Mouse (Mus musculus) MEL (cell line): ENCODE measurements around the gene Gmppa. TPM values are rescaled to one million over a fixed set of nuclear protein-coding genes. Genes with fewer than 3 reads are reported as not detected.
A peak's percentile ranks its signal among the peaks of the same experiment; 100 is the strongest.

Experiments
- DNase-seq: peaks from one replicate; pipeline ENCODE4 v3.0.0; 2011; ENCODE audit warnings: low read depth, low spot score
- H3K27ac ChIP-seq: 2 replicates; pipeline ENCODE4 v1.5.1; 2012; ENCODE audit warnings: low read depth, mild to moderate bottlenecking, control low read depth, low read length, moderate library complexity; ENCODE audit not compliant: control insufficient read depth
- H3K27me3 ChIP-seq, 2 experiments: fragments of 150-350 bp in 1 of 2; sonication (generic) in 1 of 2; 2 replicates each; pipeline ENCODE4 v1.6.1; 2012; ENCODE audit warnings: low read length in 2 of 2, mild to moderate bottlenecking in 2 of 2, improper control_type of control experiment in 1 of 2, moderate library complexity in 1 of 2; ENCODE audit not compliant: insufficient read depth in 2 of 2, control insufficient read depth in 1 of 2
- H3K36me3 ChIP-seq, 2 experiments: 2 replicates each; pipeline ENCODE4 v1.6.1; 2012 to 2014; ENCODE audit warnings: low read length in 2 of 2, improper control_type of control experiment in 1 of 2, inconsistent platforms in 1 of 2, mild to moderate bottlenecking in 1 of 2; ENCODE audit not compliant: insufficient read depth in 2 of 2, control insufficient read depth in 1 of 2
- H3K4me1 ChIP-seq, 2 experiments: fragments of 150-350 bp in 1 of 2; sonication (generic) in 1 of 2; 2 replicates each; pipeline ENCODE4 v1.6.1; 2012; ENCODE audit warnings: low read length in 2 of 2, improper control_type of control experiment in 1 of 2, mild to moderate bottlenecking in 1 of 2; ENCODE audit not compliant: insufficient read depth in 2 of 2, control insufficient read depth in 1 of 2
- H3K4me3 ChIP-seq, 2 experiments: fragments of 150-350 bp in 1 of 2; sonication (generic) in 1 of 2; 2 replicates each; pipeline ENCODE4 v1.5.1; 2012; ENCODE audit warnings: low read depth in 2 of 2, low read length in 2 of 2, mild to moderate bottlenecking in 2 of 2, moderate library complexity in 2 of 2, control low read depth in 1 of 2, improper control_type of control experiment in 1 of 2; ENCODE audit not compliant: control insufficient read depth in 1 of 2, insufficient read depth in 1 of 2
- H3K79me2 ChIP-seq: 2 replicates; pipeline ENCODE4 v1.6.1; 2012; ENCODE audit warnings: mild to moderate bottlenecking, low read length, moderate library complexity; ENCODE audit not compliant: control insufficient read depth, poor library complexity, insufficient read depth
- H3K9ac ChIP-seq: 2 replicates; pipeline ENCODE4 v1.6.1; 2012; ENCODE audit warnings: low read depth, mild to moderate bottlenecking, control low read depth, low read length, moderate library complexity; ENCODE audit not compliant: control insufficient read depth, poor library complexity, severe bottlenecking
- H3K9me3 ChIP-seq: fragments of 150-350 bp; sonication (generic); replicated peaks from 2 replicates; pipeline ENCODE4 v1.6.1; 2012; ENCODE audit warnings: mild to moderate bottlenecking, low read length, improper control_type of control experiment, moderate library complexity; ENCODE audit not compliant: insufficient read depth
- ELF1 ChIP-seq: IDR thresholded peaks from 2 replicates; pipeline ENCODE4 v1.6.1; 2014; ENCODE audit warnings: low read depth, mild to moderate bottlenecking, inconsistent platforms, low read length, improper control_type of control experiment, moderate library complexity
- EP300 ChIP-seq, 2 experiments: IDR thresholded peaks; 2 replicates each; pipeline ENCODE4 v1.6.1; 2011; ENCODE audit warnings: improper control_type of control experiment in 2 of 2, low read length in 2 of 2, low read depth in 1 of 2, mild to moderate bottlenecking in 1 of 2
- ETS1 ChIP-seq: IDR thresholded peaks from 2 replicates; pipeline ENCODE4 v1.6.1; 2012; ENCODE audit warnings: low read depth, mild to moderate bottlenecking, inconsistent platforms, low read length, improper control_type of control experiment, moderate library complexity
- JUND ChIP-seq: IDR thresholded peaks from 2 replicates; pipeline ENCODE4 v1.6.1; 2011; ENCODE audit warnings: low read depth, mild to moderate bottlenecking, improper control_type of control experiment, low read length
- KAT2A ChIP-seq: conservative IDR thresholded peaks from 2 replicates; pipeline ENCODE4 v1.6.1; 2012; ENCODE audit warnings: low read depth, low read length, improper control_type of control experiment, inconsistent platforms
- MAZ ChIP-seq: IDR thresholded peaks from 2 replicates; pipeline ENCODE4 v1.6.1; 2012; ENCODE audit warnings: low read depth, mild to moderate bottlenecking, inconsistent platforms, low read length, improper control_type of control experiment
- MXI1 ChIP-seq: IDR thresholded peaks from 2 replicates; pipeline ENCODE4 v1.6.1; 2011; ENCODE audit warnings: mild to moderate bottlenecking, low read depth, low read length, improper control_type of control experiment
- MYB ChIP-seq: IDR thresholded peaks from 2 replicates; pipeline ENCODE4 v1.6.1; 2011; ENCODE audit warnings: mild to moderate bottlenecking, low read depth, low read length, improper control_type of control experiment
- MYC ChIP-seq: IDR thresholded peaks from 2 replicates; pipeline ENCODE4 v1.6.1; 2011; ENCODE audit warnings: low read depth, mild to moderate bottlenecking, low read length, improper control_type of control experiment, moderate library complexity
- NELFE ChIP-seq: IDR thresholded peaks from 2 replicates; pipeline ENCODE4 v1.6.1; 2011; ENCODE audit warnings: low read depth, low read length, improper control_type of control experiment
- NRF1 ChIP-seq: IDR thresholded peaks from 2 replicates; pipeline ENCODE4 v1.6.1; 2014; ENCODE audit warnings: low read depth, mild to moderate bottlenecking, inconsistent platforms, low read length, improper control_type of control experiment, moderate library complexity; ENCODE audit not compliant: poor library complexity, insufficient read depth, severe bottlenecking
- POLR2A ChIP-seq, 2 experiments: IDR thresholded peaks; 2 replicates each; pipeline ENCODE4 v1.6.1; 2011 to 2012; ENCODE audit warnings: low read length in 2 of 2, mild to moderate bottlenecking in 2 of 2, control low read depth in 1 of 2, improper control_type of control experiment in 1 of 2, low read depth in 1 of 2, moderate library complexity in 1 of 2; ENCODE audit not compliant: control insufficient read depth in 1 of 2, insufficient read depth in 1 of 2, poor library complexity in 1 of 2
- POLR2AphosphoS2 ChIP-seq: IDR thresholded peaks from 2 replicates; pipeline ENCODE4 v1.6.1; 2011; ENCODE audit warnings: low read length, improper control_type of control experiment
- POLR2AphosphoS5 ChIP-seq: IDR thresholded peaks from 2 replicates; pipeline ENCODE4 v1.6.1; 2012; ENCODE audit warnings: low read depth, borderline replicate concordance, mild to moderate bottlenecking, inconsistent platforms, low read length, moderate library complexity, mixed read lengths
- RAD21 ChIP-seq: IDR thresholded peaks from 2 replicates; pipeline ENCODE4 v1.6.1; 2011; ENCODE audit warnings: mild to moderate bottlenecking, low read depth, low read length, improper control_type of control experiment
- RCOR1 ChIP-seq: IDR thresholded peaks from 2 replicates; pipeline ENCODE4 v1.6.1; 2012; ENCODE audit warnings: low read depth, mild to moderate bottlenecking, inconsistent platforms, low read length, improper control_type of control experiment
- SIN3A ChIP-seq: IDR thresholded peaks from 2 replicates; pipeline ENCODE4 v1.6.1; 2012; ENCODE audit warnings: low read length, improper control_type of control experiment, inconsistent platforms
- TAL1 ChIP-seq: IDR thresholded peaks from 2 replicates; pipeline ENCODE4 v1.6.1; 2012; ENCODE audit warnings: mild to moderate bottlenecking, inconsistent platforms, low read length, moderate library complexity, mixed read lengths
- TBP ChIP-seq: IDR thresholded peaks from 2 replicates; pipeline ENCODE4 v1.8.0; 2011; ENCODE audit warnings: low read depth, low read length, improper control_type of control experiment
- TCF12 ChIP-seq: IDR thresholded peaks from 2 replicates; pipeline ENCODE4 v1.6.1; 2014; ENCODE audit warnings: low read depth, mild to moderate bottlenecking, inconsistent platforms, low read length, improper control_type of control experiment, moderate library complexity
- USF1 ChIP-seq: IDR thresholded peaks from 2 replicates; pipeline ENCODE4 v1.6.1; 2014; ENCODE audit warnings: low read depth, mild to moderate bottlenecking, inconsistent platforms, low read length, improper control_type of control experiment, moderate library complexity
- USF2 ChIP-seq, 2 experiments: IDR thresholded peaks; 2 replicates each; pipeline ENCODE4 v1.6.1; 2011 to 2012; ENCODE audit warnings: improper control_type of control experiment in 2 of 2, low read length in 2 of 2, borderline replicate concordance in 1 of 2, inconsistent platforms in 1 of 2, low read depth in 1 of 2, mild to moderate bottlenecking in 1 of 2; ENCODE audit not compliant: insufficient read depth in 1 of 2
- ZMIZ1 ChIP-seq: IDR thresholded peaks from 2 replicates; pipeline ENCODE4 v1.6.1; 2012; ENCODE audit warnings: low read depth, mild to moderate bottlenecking, inconsistent platforms, low read length, improper control_type of control experiment, moderate library complexity
- polyA plus RNA-seq, 2 experiments: library from polyadenylated mRNA; stranded (reverse) in 1 of 2; unstranded in 1 of 2; fragments of >175 nt in 1 of 2; fragments of >200 nt in 1 of 2; gene quantifications; 2 replicates each; pipeline versions ENCODE4 v1.2.1 to v1.2.4; 2012; ENCODE audit warnings: low replicate concordance in 2 of 2, low read depth in 1 of 2; ENCODE audit not compliant: insufficient read length in 2 of 2, insufficient read depth in 1 of 2, missing spikeins in 1 of 2
- total RNA-seq: library from RNA; depleted of rRNA; stranded (reverse); fragments of 300-350 nt; gene quantifications from 2 replicates; pipeline ENCODE4 v1.2.3, GENCODE M21; 2012

Gene Gmppa
- total and polyA plus RNA-seq, 3 experiments, result 65.0 to 145 TPM; not detected in 1

DNA sequence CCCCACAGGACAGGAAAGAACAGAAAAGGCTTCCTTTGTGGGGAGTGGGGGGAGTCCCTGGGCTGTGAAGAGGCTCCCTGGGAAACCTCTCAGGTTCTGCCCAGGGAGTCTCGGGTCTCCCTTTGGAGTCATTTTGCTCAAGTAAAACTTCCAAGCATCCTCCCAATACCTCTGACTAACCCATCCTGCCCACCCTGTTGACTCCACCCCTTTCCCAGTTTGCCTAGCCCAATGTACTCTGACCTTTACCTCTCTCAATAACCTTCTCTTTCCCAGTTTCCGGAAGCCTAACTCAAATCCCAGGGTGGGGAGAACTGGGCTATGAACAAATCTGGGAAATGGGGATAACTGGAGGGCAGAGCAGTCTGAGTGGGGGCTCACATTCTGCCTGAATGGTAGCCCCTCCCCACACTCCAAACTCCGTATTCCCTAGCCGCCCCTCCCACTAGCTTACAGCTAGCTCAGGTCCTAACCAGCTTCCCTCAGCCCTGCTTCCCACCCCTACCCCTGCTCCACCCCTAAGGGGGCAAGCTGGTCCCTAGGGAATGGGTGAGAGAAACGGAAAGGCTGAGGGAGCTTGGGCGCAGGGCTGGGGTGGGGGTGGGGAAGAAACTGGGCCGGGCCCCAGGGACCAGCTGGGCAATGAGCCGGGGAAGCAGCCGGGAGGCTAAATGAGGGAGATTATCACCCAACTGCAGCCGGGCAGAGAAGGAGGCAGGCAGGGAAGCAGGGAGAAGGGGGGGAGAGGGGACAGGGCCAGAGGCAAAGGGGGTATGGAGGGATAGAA lies 11.7 kb downstream of the Gmppa start:
- no peaks in the 10 kb centered on the region for H3K9me3 ChIP-seq
- no peaks in the 10 kb centered on the region; the same call in 1 of the 2 replicates for H3K79me2 ChIP-seq
- peak overlapping the region; percentile 42 to 64 for H3K4me3 ChIP-seq
- peaks cover 0 to 27% of the 10 kb centered on the region in 2 experiments; a peak in 2 of 4 replicates for H3K36me3 ChIP-seq
- peak overlapping the region; percentile 50 for H3K9ac ChIP-seq
- peaks cover 23 to 42% of the 10 kb centered on the region in 2 experiments; a peak in 3 of 4 replicates for H3K4me1 ChIP-seq
- DNase-seq, result peak; percentile 36
- peak overlapping the region; percentile 81; the same call in 1 of the 2 replicates for H3K27ac ChIP-seq
- TF ChIP-seq ETS1 (peak; percentile 68), USF2 (IDR thresholded peaks at IDR 0.05; ENCODE audit: borderline replicate concordance in 1 of 2, insufficient read depth in 1 of 2, low read depth in 1 of 2, low read length in 2 of 2) (no peak), TAL1 (peak; percentile 54), NRF1 (no peak), USF1 (no peak), RAD21 (no peak), KAT2A (no peak; the same call in 1 of the 2 replicates), POLR2AphosphoS2 (no peak), MXI1 (no peak), TBP (no peak), ELF1 (0 out of 2 replicates have a peak, but pooled peaks have one; percentile 4), MYB (no peak), MYC (no peak), MAZ (0 out of 2 replicates have a peak, but pooled peaks have one; percentile 37), NELFE (no peak), RCOR1 (no peak), TCF12 (peak; percentile 90), EP300 (IDR thresholded peaks at IDR 0.05; ENCODE audit: low read depth in 1 of 2, low read length in 2 of 2) (peak in 1 of 2 experiments; percentile 56; a peak in 2 of 4 replicates)
- peaks cover under 1 to 2% of the 10 kb centered on the region in 2 experiments; a peak in 2 of 4 replicates for H3K27me3 ChIP-seq

DNA sequence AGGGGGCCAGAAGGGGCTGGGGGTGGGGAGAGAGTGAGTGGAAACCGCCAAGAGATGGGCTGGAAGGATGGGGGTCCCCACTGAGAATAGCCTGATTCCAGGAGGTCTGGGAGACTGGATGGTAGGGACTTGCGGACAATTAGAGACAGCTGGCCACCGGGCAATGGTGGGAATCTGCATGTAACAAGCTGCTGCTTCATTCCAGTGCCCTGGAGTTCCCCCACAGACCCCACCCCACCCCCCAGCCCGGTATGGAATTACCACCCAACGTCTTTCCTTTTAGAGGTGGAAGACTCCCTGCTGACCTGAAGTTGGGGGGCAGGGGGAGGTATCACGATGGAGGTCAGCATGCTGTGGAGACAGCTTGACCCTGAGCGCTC lies 12.3 kb downstream of the Gmppa start:
- Histone ChIP-seq H3K79me2 (no peaks in the 10 kb centered on the region; the same call in 1 of the 2 replicates), H3K27me3 (peaks cover 2 to 3% of the 10 kb centered on the region in 2 experiments; a peak in 2 of 4 replicates), H3K9ac (no peak overlapping the region), H3K27ac (no peak overlapping the region), H3K4me3 (peak overlapping the region in 1 of 2 experiments; percentile 64; a peak in 1 of 4 replicates), H3K4me1 (peaks cover 23 to 42% of the 10 kb centered on the region in 2 experiments; a peak in 3 of 4 replicates), H3K36me3 (peaks cover 0 to 27% of the 10 kb centered on the region in 2 experiments; a peak in 2 of 4 replicates), H3K9me3 (no peaks in the 10 kb centered on the region)
- no peak for TF ChIP-seq POLR2A (IDR thresholded peaks at IDR 0.05; ENCODE audit: control insufficient read depth in 1 of 2, insufficient read depth in 1 of 2, low read depth in 1 of 2, low read length in 2 of 2, poor library complexity in 1 of 2)
- TF ChIP-seq MAZ, result no peak
- TF ChIP-seq POLR2AphosphoS5, result no peak
- TF ChIP-seq ZMIZ1, result no peak
- no peak for TF ChIP-seq MYB
- no peak for TF ChIP-seq TAL1
- no peak for TF ChIP-seq SIN3A
- no peak for TF ChIP-seq JUND
- TF ChIP-seq NRF1, result no peak
- DNase-seq, result no peak
